Mouse (Mus musculus) frontal cortex, postnatal 25 days (tissue): ENCODE measurements around the gene Ldlrad3.

Experiments used
- DNase-seq, 2 experiments: peaks; one replicate each; pipeline ENCODE4 v3.0.0; 2022; ENCODE audit warnings: low spot score in 2 of 2

Ldlrad3 gene

GRCm38 (mm10) chr2:102185069-102185950 lies 875 bp downstream of the Ldlrad3 start:
- DNase-seq = no peak

GRCm38 (mm10) chr2:102183720-102184480 lies 2.3 kb downstream of the Ldlrad3 start:
- no peak for DNase-seq

GRCm38 (mm10) chr2:102181459-102181858 lies 4.7 kb downstream of the Ldlrad3 start:
- DNase-seq = no peak

GRCm38 (mm10) chr2:102176434-102176772 lies 9.8 kb downstream of the Ldlrad3 start:
- no peak for DNase-seq

- no peak for DNase-seq
Observed at GRCm38 (mm10) chr2:102175741-102176433, 10.3 kb downstream of the Ldlrad3 start.

GRCm38 (mm10) chr2:102172458-102172857 lies 13.7 kb downstream of the Ldlrad3 start:
- no peak for DNase-seq

GRCm38 (mm10) chr2:102166550-102167325 lies 19.4 kb downstream of the Ldlrad3 start:
- no peak for DNase-seq

GRCm38 (mm10) chr2:102163106-102163505 lies 23.1 kb downstream of the Ldlrad3 start:
- DNase-seq = no peak

GRCm38 (mm10) chr2:102157555-102157954 lies 28.6 kb downstream of the Ldlrad3 start:
- no peak for DNase-seq

- DNase-seq = no peak
Observed at GRCm38 (mm10) chr2:102157010-102157409, 29.2 kb downstream of the Ldlrad3 start.

- no peak for DNase-seq
Observed at GRCm38 (mm10) chr2:102156460-102156859, 29.7 kb downstream of the Ldlrad3 start.

GRCm38 (mm10) chr2:102155306-102156015 lies 30.7 kb downstream of the Ldlrad3 start:
- no peak for DNase-seq

GRCm38 (mm10) chr2:102154771-102155211 lies 31.4 kb downstream of the Ldlrad3 start:
- DNase-seq = no peak

- DNase-seq = no peak
Observed at GRCm38 (mm10) chr2:102154328-102154727, 31.9 kb downstream of the Ldlrad3 start.

- DNase-seq = no peak
Observed at GRCm38 (mm10) chr2:102153516-102153915, 32.7 kb downstream of the Ldlrad3 start.

- DNase-seq = no peak
Observed at GRCm38 (mm10) chr2:102152851-102153250, 33.3 kb downstream of the Ldlrad3 start.

GRCm38 (mm10) chr2:102149058-102149457 lies 37.1 kb downstream of the Ldlrad3 start:
- no peak for DNase-seq

- no peak for DNase-seq
Observed at GRCm38 (mm10) chr2:102148093-102148492, 38.1 kb downstream of the Ldlrad3 start.

GRCm38 (mm10) chr2:102147561-102147960 lies 38.6 kb downstream of the Ldlrad3 start:
- DNase-seq = no peak

GRCm38 (mm10) chr2:102146386-102146785 lies 39.8 kb downstream of the Ldlrad3 start:
- DNase-seq = no peak

GRCm38 (mm10) chr2:102145036-102145435 lies 41.1 kb downstream of the Ldlrad3 start:
- DNase-seq = no peak
